Mouse (Mus musculus) myocyte (in vitro differentiated cells): ENCODE results near the gene AI661453. TPM values are rescaled to one million over a fixed set of nuclear protein-coding genes. Genes with fewer than 3 reads are reported as not detected.
"Not testable (repeated sequence)": the region's sequence is repeated elsewhere in the genome, so short reads cannot be mapped to it uniquely, and the experiment has no call there.

ENCODE experiments used
- H3K27me3 ChIP-seq: one replicate; pipeline ENCODE4 v1.6.1; 2011; ENCODE audit not compliant: control insufficient read depth, insufficient read depth, insufficient read length
- H3K36me3 ChIP-seq: one replicate; pipeline ENCODE4 v1.6.1; 2011; ENCODE audit not compliant: control insufficient read depth, insufficient read depth
- H3K4me2 ChIP-seq: one replicate; pipeline ENCODE4 v1.6.1; 2011; ENCODE audit warnings: low read depth, control low read depth
- H3K4me3 ChIP-seq: one replicate; pipeline ENCODE4 v1.5.1; 2011; ENCODE audit warnings: mild to moderate bottlenecking, control low read depth, moderate library complexity
- H3K79me2 ChIP-seq: one replicate; pipeline ENCODE4 v1.6.1; 2011; ENCODE audit not compliant: control insufficient read depth, insufficient read depth
- H3ac ChIP-seq: one replicate; pipeline ENCODE4 v1.6.1; 2011; ENCODE audit not compliant: control insufficient read depth, insufficient read length
- CEBPB ChIP-seq: IDR thresholded peaks from 2 replicates; pipeline ENCODE4 v1.6.1; 2011; ENCODE audit warnings: mild to moderate bottlenecking, moderate library complexity; ENCODE audit not compliant: poor library complexity, insufficient read depth, severe bottlenecking
- E2F4 ChIP-seq: IDR thresholded peaks from one replicate; pipeline ENCODE4 v1.6.1; 2011; ENCODE audit warnings: mild to moderate bottlenecking, control low read depth, moderate library complexity; ENCODE audit not compliant: insufficient read depth
- MAX ChIP-seq: IDR thresholded peaks from one replicate; pipeline ENCODE4 v1.6.1; 2011; ENCODE audit warnings: low read depth, mild to moderate bottlenecking, control low read depth
- MYOD1 ChIP-seq, 3 experiments: IDR thresholded peaks; one replicate each; pipeline ENCODE4 v1.6.1; 2011; ENCODE audit warnings: control low read depth in 2 of 3, low read depth in 2 of 3, mild to moderate bottlenecking in 2 of 3, moderate library complexity in 1 of 3; ENCODE audit not compliant: insufficient read length in 2 of 3, control insufficient read depth in 1 of 3
- MYOG ChIP-seq, 3 experiments: IDR thresholded peaks; one replicate each; pipeline ENCODE4 v1.6.1; 2011; ENCODE audit warnings: control low read depth in 2 of 3, low read depth in 2 of 3, mild to moderate bottlenecking in 2 of 3; ENCODE audit not compliant: insufficient read length in 2 of 3, control insufficient read depth in 1 of 3, insufficient read depth in 1 of 3
- POLR2A ChIP-seq: IDR thresholded peaks from one replicate; pipeline ENCODE4 v1.6.1; 2011; ENCODE audit warnings: low read depth, mild to moderate bottlenecking, control low read depth, moderate library complexity; ENCODE audit not compliant: insufficient read length
- POLR2AphosphoS2 ChIP-seq: IDR thresholded peaks from one replicate; pipeline ENCODE4 v1.6.1; 2011; ENCODE audit warnings: low read depth, control low read depth; ENCODE audit not compliant: insufficient read length
- REST ChIP-seq: IDR thresholded peaks from one replicate; pipeline ENCODE4 v1.6.1; 2011; ENCODE audit warnings: mild to moderate bottlenecking, control low read depth, moderate library complexity; ENCODE audit not compliant: insufficient read depth, insufficient read length
- SRF ChIP-seq: IDR thresholded peaks from one replicate; pipeline ENCODE4 v1.6.1; 2011; ENCODE audit warnings: low read depth; ENCODE audit not compliant: control insufficient read depth, insufficient read length
- TCF12 ChIP-seq: IDR thresholded peaks from one replicate; pipeline ENCODE4 v1.6.1; 2011; ENCODE audit warnings: mild to moderate bottlenecking, control low read depth; ENCODE audit not compliant: poor library complexity, insufficient read depth, severe bottlenecking
- TCF3 ChIP-seq: IDR thresholded peaks from one replicate; pipeline ENCODE4 v1.6.1; 2011; ENCODE audit warnings: low read depth, control low read depth; ENCODE audit not compliant: insufficient read length
- USF1 ChIP-seq: IDR thresholded peaks from one replicate; pipeline ENCODE4 v1.6.1; 2011; ENCODE audit warnings: low read depth, mild to moderate bottlenecking, control low read depth, moderate library complexity
- polyA plus RNA-seq: library from polyadenylated mRNA; unstranded; fragments of >200 nt; fragmentation: generic; extraction: Trizol; gene quantifications from one replicate; pipeline ENCODE4 v1.2.1, GENCODE M21; 2012; ENCODE audit warnings: missing spikeins

AI661453 gene
- polyA plus RNA-seq, 1 experiment = 0.08 TPM

DNA sequence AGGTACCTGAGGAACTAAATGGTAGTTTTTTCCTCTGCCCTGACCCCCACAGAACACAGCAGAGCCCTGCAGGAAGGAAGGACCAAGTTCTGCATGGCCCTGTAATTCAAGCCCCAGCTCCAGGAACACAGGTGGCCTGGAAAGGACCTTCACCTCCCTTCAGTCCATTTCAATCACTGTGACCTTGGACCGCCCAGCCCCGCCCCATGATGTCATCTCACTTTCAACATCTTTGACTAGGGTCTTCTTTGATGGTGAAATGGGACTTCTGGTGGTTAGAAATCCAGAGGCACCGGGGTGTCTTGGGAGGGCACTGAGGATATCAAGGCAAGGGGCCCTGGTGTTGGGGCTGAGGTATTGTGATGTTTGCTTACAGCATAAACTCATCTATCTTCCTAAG is 14.8 kb upstream of the AI661453 start:
- Histone ChIP-seq H3K27me3 (peaks cover 8% of the 10 kb centered on the region), H3K36me3 (no peaks in the 10 kb centered on the region), H3K4me3 (no peak overlapping the region), H3ac (no peak overlapping the region), H3K4me2 (no peak overlapping the region), H3K79me2 (no peaks in the 10 kb centered on the region)
- TF ChIP-seq MYOG (IDR thresholded peaks at IDR 0.05; ENCODE audit: control insufficient read depth in 1 of 3, insufficient read depth in 1 of 3, insufficient read length in 2 of 3, low read depth in 2 of 3) = no peak
- TF ChIP-seq REST = no peak
- no peak for TF ChIP-seq POLR2AphosphoS2
- TF ChIP-seq MYOD1 (IDR thresholded peaks at IDR 0.05; ENCODE audit: control insufficient read depth in 1 of 3, insufficient read length in 2 of 3, low read depth in 2 of 3) = no peak
- no peak for TF ChIP-seq TCF3
- TF ChIP-seq TCF12 = no peak
- no peak for TF ChIP-seq CEBPB

DNA sequence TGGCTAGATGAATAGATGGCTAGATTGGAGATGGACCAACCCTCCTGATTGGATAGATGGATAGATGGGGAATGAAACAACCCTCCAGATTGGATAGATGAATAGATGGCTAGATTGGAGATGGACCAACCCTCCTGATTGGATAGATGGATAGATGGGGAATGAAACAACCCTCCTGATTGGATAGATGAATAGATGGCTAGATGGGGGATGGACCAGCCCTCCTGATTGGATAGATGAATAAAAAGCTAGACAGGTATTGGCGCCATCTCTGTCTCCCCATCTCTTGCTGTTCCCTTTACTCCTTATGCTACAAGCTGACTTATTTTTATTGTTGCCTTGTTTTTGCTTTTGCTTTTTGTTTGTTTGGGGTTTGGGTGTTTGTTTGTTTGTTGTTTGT is 13.8 kb upstream of the AI661453 start:
- H3K79me2 ChIP-seq = not testable (repeated sequence)

DNA sequence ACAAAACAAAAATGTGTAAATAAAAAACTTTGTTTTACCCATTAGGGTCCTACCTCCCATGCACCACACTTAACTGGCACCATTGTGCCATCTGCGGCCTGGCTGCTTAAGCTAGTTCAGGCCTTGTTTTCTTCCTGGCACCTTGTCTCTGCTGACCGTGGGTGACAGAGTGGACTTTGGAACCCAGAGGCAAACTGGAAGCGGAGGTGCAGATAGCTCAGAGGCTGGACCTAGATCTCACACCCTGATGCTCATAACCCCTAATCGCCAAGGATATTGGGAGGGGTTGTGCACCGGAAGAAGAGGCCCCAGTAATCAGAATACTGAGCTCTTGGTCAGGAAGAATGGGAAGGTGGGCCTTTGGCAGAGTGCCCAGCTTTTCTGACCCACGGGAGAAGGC is 12.2 kb upstream of the AI661453 start:
- Histone ChIP-seq H3K79me2 (no peaks in the 10 kb centered on the region), H3K27me3 (peaks cover 8% of the 10 kb centered on the region), H3K36me3 (no peaks in the 10 kb centered on the region), H3ac (no peak overlapping the region), H3K4me2 (no peak overlapping the region), H3K4me3 (no peak overlapping the region)
- TF ChIP-seq USF1 (no peak), POLR2AphosphoS2 (no peak), TCF12 (no peak), POLR2A (no peak), SRF (no peak), MYOD1 (IDR thresholded peaks at IDR 0.05; ENCODE audit: control insufficient read depth in 1 of 3, insufficient read length in 2 of 3, low read depth in 2 of 3) (no peak), MYOG (IDR thresholded peaks at IDR 0.05; ENCODE audit: control insufficient read depth in 1 of 3, insufficient read depth in 1 of 3, insufficient read length in 2 of 3, low read depth in 2 of 3) (no peak), CEBPB (no peak), E2F4 (no peak), TCF3 (no peak), MAX (no peak)

More for the DNA sequence above, 13.8 kb upstream of the AI661453 start:
- not testable (repeated sequence) for H3K36me3 ChIP-seq, H3K27me3 ChIP-seq, H3ac ChIP-seq, H3K4me3 ChIP-seq, H3K4me2 ChIP-seq

DNA sequence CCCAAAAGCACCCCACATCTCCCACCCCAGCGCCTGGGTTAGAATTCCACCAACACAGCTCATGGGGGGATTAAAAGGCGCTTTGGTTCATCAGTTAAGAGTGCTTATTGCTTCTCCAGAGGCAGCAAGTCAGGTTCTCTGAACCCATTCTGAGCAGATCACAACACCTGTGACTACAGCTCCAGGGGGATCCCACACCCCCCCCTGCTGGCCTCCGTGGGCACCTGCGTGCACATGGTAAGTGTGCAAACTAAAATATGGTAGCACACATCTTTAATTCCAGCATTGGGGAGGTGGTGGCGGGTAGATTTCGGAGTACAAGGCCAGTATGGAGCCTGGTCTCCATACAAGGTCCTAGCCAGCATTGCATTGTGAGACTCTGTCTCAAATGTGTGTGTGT is 9.1 kb upstream of the AI661453 start:
- no peaks in the 10 kb centered on the region for H3K36me3 ChIP-seq
- TF ChIP-seq POLR2A (no peak), CEBPB (no peak), REST (no peak), MYOG (IDR thresholded peaks at IDR 0.05; ENCODE audit: control insufficient read depth in 1 of 3, insufficient read depth in 1 of 3, insufficient read length in 2 of 3, low read depth in 2 of 3) (no peak), POLR2AphosphoS2 (no peak), TCF12 (no peak), TCF3 (no peak), MYOD1 (IDR thresholded peaks at IDR 0.05; ENCODE audit: control insufficient read depth in 1 of 3, insufficient read length in 2 of 3, low read depth in 2 of 3) (no peak), USF1 (no peak), E2F4 (no peak), SRF (no peak), MAX (no peak)
- no peaks in the 10 kb centered on the region for H3K79me2 ChIP-seq
- no peak overlapping the region for H3K4me3 ChIP-seq
- no peak overlapping the region for H3ac ChIP-seq
- peaks cover 9% of the 10 kb centered on the region for H3K27me3 ChIP-seq
- no peak overlapping the region for H3K4me2 ChIP-seq

DNA sequence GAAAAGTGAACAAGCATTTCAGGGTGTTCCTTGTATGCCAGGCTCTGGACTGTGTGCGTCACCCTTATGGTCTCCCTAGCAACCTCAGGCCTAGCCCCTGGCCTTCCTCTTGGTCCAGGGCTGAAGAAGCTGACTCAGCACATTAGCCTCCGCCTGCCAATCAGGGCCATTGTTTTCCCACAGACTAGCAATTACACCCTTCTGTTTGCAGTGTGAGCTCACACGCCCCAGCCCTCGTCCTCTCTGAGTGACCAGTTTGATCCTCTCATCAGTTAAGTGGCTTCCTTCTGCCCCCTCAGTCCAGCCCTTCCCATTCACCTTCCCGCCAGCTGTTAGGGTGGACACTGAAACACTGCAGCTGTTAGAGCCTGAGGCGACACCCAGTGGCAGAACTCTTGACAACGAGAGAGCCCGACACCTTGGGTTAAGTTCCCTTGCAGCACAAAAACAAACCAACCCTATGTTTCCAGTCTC is 7.5 kb upstream of the AI661453 start:
- H3K36me3 ChIP-seq = no peaks in the 10 kb centered on the region
- H3K27me3 ChIP-seq = peaks cover 4% of the 10 kb centered on the region
- no peak overlapping the region for H3ac ChIP-seq
- no peak overlapping the region for H3K4me3 ChIP-seq
- TF ChIP-seq POLR2A (no peak), MYOG (IDR thresholded peaks at IDR 0.05; ENCODE audit: control insufficient read depth in 1 of 3, insufficient read depth in 1 of 3, insufficient read length in 2 of 3, low read depth in 2 of 3) (peak in 1 of 3 experiments; percentile 61), MYOD1 (IDR thresholded peaks at IDR 0.05; ENCODE audit: control insufficient read depth in 1 of 3, insufficient read length in 2 of 3, low read depth in 2 of 3) (peak in 2 of 3 experiments; percentile 64 to 70)
- H3K4me2 ChIP-seq = peak overlapping the region; percentile 28
- no peaks in the 10 kb centered on the region for H3K79me2 ChIP-seq

DNA sequence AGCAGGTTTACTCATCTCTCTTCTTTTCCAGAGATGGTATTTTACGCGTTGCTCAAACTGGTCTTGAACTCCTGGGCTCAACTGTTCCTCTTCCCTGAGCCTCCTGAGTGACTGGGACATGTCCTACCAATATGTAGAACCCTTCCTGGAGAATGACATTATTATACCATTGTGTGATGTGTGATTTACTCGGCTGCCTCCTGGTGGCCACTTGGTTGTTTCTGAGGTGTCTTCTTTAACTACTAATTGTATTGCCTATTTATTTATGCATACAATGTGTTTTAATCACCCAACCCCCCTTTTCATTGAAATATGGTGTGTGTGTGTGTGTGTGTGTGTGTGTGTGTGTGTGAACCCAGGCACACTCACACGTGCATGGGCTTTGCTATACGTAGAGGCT is 5.6 kb upstream of the AI661453 start:
- no peak overlapping the region for H3K4me3 ChIP-seq
- TF ChIP-seq MYOD1 (IDR thresholded peaks at IDR 0.05; ENCODE audit: control insufficient read depth in 1 of 3, insufficient read length in 2 of 3, low read depth in 2 of 3) = no peak
- TF ChIP-seq CEBPB = no peak
- no peak for TF ChIP-seq SRF
- TF ChIP-seq MYOG (IDR thresholded peaks at IDR 0.05; ENCODE audit: control insufficient read depth in 1 of 3, insufficient read depth in 1 of 3, insufficient read length in 2 of 3, low read depth in 2 of 3) = no peak
- TF ChIP-seq POLR2AphosphoS2 = no peak
- no peak for TF ChIP-seq POLR2A
- no peak for TF ChIP-seq E2F4
- TF ChIP-seq USF1 = no peak
- no peak for TF ChIP-seq TCF12
- TF ChIP-seq TCF3 = no peak
- TF ChIP-seq REST = no peak
- no peak for TF ChIP-seq MAX

More for the DNA sequence above, 5.6 kb upstream of the AI661453 start:
- Histone ChIP-seq H3ac (no peak overlapping the region), H3K79me2 (no peaks in the 10 kb centered on the region), H3K36me3 (no peaks in the 10 kb centered on the region), H3K4me2 (no peak overlapping the region), H3K27me3 (peaks cover 4% of the 10 kb centered on the region)
